Mouse (Mus musculus) gastrocnemius, adult 18-20 months (tissue): Measurements from ENCODE around the gene Slc25a15. TPM values are rescaled to one million over a fixed set of nuclear protein-coding genes. Genes with fewer than 3 reads are reported as not detected.

Source experiments
- total RNA-seq, 2 experiments: library from RNA; stranded (reverse); gene quantifications; 2 replicates each; pipeline ENCODE4 v1.2.3; 2021

Slc25a15 gene
- total RNA-seq, 2 experiments from 2014 or later, result 9.0 to 9.9 TPM

Other genes starting within 250 kb of the Slc25a15 start
- gene Nek3, start 232.2 kb downstream of the Slc25a15 start, total RNA-seq, result 1 to 10 TPM; 2.1 to 3.2 TPM
- under 1 TPM; 0.21 to 0.23 TPM for gene Ckap2, start 212.8 kb downstream of the Slc25a15 start, total RNA-seq
- 10 to 100 TPM; 25.5 to 26.3 TPM for gene Vps36, start 205.8 kb downstream of the Slc25a15 start, total RNA-seq
- gene Thsd1, start 171.3 kb downstream of the Slc25a15 start, total RNA-seq, result 1 to 10 TPM in 1 of 2 experiments, under 1 TPM in 1; 0.89 to 1.3 TPM
- gene Tpte, start 115.2 kb downstream of the Slc25a15 start, total RNA-seq, result not detected
- gene Mrps31, start 12.8 kb upstream of the Slc25a15 start, total RNA-seq, result 10 to 100 TPM; 27.4 to 30.6 TPM